Mouse (Mus musculus) testis, adult 2 months (tissue): ENCODE measurements at regions not wholly inside any gene's neighbourhood (a gene's known extent, or its start where the extent isn't known, plus 50 kb on each side); places are given as distances from the start of the nearest gene placed in this dataset.

Source experiments
- H3K27ac ChIP-seq: fragments of 200-500 bp; 2 replicates; pipeline ENCODE4 v1.5.1; 2012; ENCODE audit warnings: low read depth, low read length; ENCODE audit not compliant: control insufficient read depth, insufficient read depth
- H3K27me3 ChIP-seq: fragments of 200-500 bp; 2 replicates; pipeline ENCODE4 v1.6.1; 2012; ENCODE audit warnings: mild to moderate bottlenecking, low read length, moderate library complexity; ENCODE audit not compliant: control insufficient read depth, insufficient read depth
- H3K36me3 ChIP-seq: fragments of 200-500 bp; 2 replicates; pipeline ENCODE4 v1.6.1; 2012; ENCODE audit warnings: mild to moderate bottlenecking, low read length; ENCODE audit not compliant: control insufficient read depth, insufficient read depth
- H3K4me1 ChIP-seq: fragments of 200-500 bp; 2 replicates; pipeline ENCODE4 v1.6.1; 2012; ENCODE audit warnings: low read length; ENCODE audit not compliant: control insufficient read depth, insufficient read depth
- H3K4me3 ChIP-seq: fragments of 200-500 bp; 2 replicates; pipeline ENCODE4 v1.5.1; 2012; ENCODE audit warnings: low read depth, mild to moderate bottlenecking, low read length, moderate library complexity, mixed read lengths; ENCODE audit not compliant: control insufficient read depth
- CTCF ChIP-seq: fragments of 200-500 bp; IDR thresholded peaks from 2 replicates; pipeline ENCODE4 v1.5.1; 2012; ENCODE audit warnings: low read depth, mild to moderate bottlenecking, inconsistent platforms, low read length, moderate library complexity; ENCODE audit not compliant: control insufficient read depth, insufficient read depth, insufficient replicate concordance
- POLR2A ChIP-seq: fragments of 200-500 bp; IDR thresholded peaks from 2 replicates; pipeline ENCODE4 v1.6.1; 2012; ENCODE audit warnings: low read depth, mild to moderate bottlenecking, inconsistent platforms, low read length, moderate library complexity; ENCODE audit not compliant: control insufficient read depth

DNA sequence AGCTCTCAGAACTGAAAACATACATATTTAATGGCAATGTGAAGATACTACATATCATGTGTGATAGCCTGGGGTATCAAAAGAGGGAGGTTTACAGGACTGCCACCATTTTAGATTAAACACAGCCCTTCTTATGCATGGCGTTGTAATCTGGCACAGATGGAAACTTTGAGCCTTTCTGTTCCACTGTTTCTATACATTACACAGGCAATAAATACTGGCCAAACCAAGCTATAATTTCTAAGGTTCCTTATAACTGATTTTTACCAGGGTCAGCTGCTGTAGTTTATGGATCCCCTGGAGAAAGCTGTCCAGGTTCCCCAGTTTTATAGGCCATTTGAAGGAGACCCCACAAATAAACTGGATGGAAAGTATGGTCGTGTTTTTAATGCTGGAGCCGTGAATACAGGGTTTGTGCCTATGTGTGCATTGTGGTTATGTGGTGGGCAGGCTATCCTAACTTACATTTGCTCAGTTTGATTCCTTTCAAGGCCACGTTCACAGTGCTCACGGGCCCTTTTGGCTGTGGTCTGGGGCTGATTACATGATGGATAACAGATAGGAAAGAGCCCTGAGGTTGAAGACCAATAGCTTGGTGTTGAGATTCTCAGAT, 341.7 kb downstream of the Cmpk2 start:
- H3K27me3 ChIP-seq, result no peaks in the 10 kb centered on the region
- no peaks in the 10 kb centered on the region for H3K36me3 ChIP-seq
- no peak for TF ChIP-seq CTCF
- no peak for TF ChIP-seq POLR2A
- H3K4me1 ChIP-seq, result no peaks in the 10 kb centered on the region
- H3K4me3 ChIP-seq, result no peak overlapping the region
- H3K27ac ChIP-seq, result no peak overlapping the region

DNA sequence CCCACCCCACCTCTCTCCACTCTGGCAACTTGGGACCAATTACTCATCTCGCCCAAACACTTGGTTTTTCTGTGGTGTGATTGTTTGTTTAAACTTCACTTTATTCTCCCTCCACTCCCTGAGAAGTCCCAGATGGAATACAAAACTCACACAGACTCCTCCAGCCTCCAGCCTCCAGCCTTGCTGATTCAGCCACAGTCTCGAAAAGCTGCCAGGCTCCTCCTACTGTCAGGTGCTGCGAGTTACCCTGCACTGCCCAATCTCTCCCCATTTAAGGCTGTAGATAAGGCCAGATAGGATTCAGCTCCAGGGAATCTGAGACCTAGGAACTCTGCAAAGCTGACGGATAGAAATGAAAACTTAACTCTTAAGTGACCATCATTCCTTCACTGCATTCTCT, 340.7 kb downstream of the Cmpk2 start:
- no peaks in the 10 kb centered on the region; the same call in 1 of the 2 replicates for H3K4me1 ChIP-seq
- TF ChIP-seq POLR2A (no peak), CTCF (no peak)
- no peaks in the 10 kb centered on the region for H3K36me3 ChIP-seq
- H3K27me3 ChIP-seq, result no peaks in the 10 kb centered on the region
- H3K27ac ChIP-seq, result no peak overlapping the region
- H3K4me3 ChIP-seq, result no peak overlapping the region

- no peak overlapping the region for H3K4me3 ChIP-seq
- no peaks in the 10 kb centered on the region for H3K36me3 ChIP-seq
- H3K27me3 ChIP-seq, result no peaks in the 10 kb centered on the region
- H3K27ac ChIP-seq, result no peak overlapping the region
- TF ChIP-seq CTCF (no peak), POLR2A (no peak)
- no peaks in the 10 kb centered on the region; the same call in 1 of the 2 replicates for H3K4me1 ChIP-seq
Measured at GRCm38 (mm10) chr12:26802542-26802941, 333.5 kb downstream of the Cmpk2 start.

GRCm38 (mm10) chr12:26799310-26799709, 330.3 kb downstream of the Cmpk2 start:
- H3K4me3 ChIP-seq, result no peak overlapping the region
- TF ChIP-seq CTCF, result no peak
- TF ChIP-seq POLR2A, result no peak
- H3K4me1 ChIP-seq, result no peaks in the 10 kb centered on the region
- no peak overlapping the region for H3K27ac ChIP-seq
- H3K36me3 ChIP-seq, result no peaks in the 10 kb centered on the region
- H3K27me3 ChIP-seq, result no peaks in the 10 kb centered on the region

DNA sequence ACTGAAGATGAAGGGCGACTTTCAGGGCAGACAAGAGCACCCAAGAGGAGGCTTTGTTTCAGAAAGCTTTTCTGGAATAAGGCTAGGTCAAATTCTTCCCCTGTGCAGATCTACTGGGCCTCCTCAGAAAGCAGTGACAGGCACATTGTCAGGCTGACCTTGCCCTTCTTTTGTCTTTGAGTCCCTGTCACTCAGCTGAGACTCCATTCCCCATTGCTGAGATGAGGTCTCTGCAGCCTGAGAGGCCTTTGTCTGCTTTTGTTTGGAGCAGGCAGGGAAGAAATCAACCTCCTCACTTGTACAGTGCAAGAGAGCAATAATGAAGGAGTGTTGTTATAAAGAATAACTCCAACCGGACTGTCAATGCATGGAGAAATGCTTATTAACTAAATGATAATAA, 327.4 kb downstream of the Cmpk2 start:
- Histone ChIP-seq H3K27me3 (no peaks in the 10 kb centered on the region), H3K27ac (no peak overlapping the region), H3K36me3 (no peaks in the 10 kb centered on the region), H3K4me3 (no peak overlapping the region), H3K4me1 (no peaks in the 10 kb centered on the region)
- TF ChIP-seq POLR2A (no peak), CTCF (no peak)

GRCm38 (mm10) chr12:26789336-26789846, 320.4 kb downstream of the Cmpk2 start:
- H3K4me3 ChIP-seq, result no peak overlapping the region
- TF ChIP-seq POLR2A, result no peak
- TF ChIP-seq CTCF, result no peak
- H3K27me3 ChIP-seq, result no peaks in the 10 kb centered on the region
- H3K27ac ChIP-seq, result no peak overlapping the region
- H3K36me3 ChIP-seq, result no peaks in the 10 kb centered on the region
- H3K4me1 ChIP-seq, result no peaks in the 10 kb centered on the region

DNA sequence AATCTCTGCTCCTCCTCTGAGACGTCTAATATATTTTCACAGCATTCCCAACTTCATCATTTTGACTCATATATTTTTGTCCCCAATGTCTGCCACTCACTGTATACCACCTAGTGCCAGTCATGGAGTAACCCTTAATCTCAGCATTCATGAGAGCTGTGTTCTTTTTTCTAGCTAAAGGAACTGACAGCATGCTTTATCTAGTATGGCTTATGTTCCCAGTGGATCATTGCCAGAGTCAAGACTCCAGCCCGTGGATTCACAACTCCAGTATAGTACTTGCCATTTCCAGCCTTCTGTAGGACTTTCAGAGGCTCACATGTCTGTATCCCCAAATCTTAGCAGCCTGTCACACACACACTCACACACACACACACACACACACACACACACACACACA, 316.5 kb downstream of the Cmpk2 start:
- H3K4me3 ChIP-seq, result no peak overlapping the region
- no peaks in the 10 kb centered on the region for H3K27me3 ChIP-seq
- no peaks in the 10 kb centered on the region for H3K36me3 ChIP-seq
- TF ChIP-seq POLR2A (no peak), CTCF (no peak)
- no peak overlapping the region for H3K27ac ChIP-seq
- no peaks in the 10 kb centered on the region for H3K4me1 ChIP-seq
